Mouse (Mus musculus) adrenal gland, postnatal 36 days (tissue): ENCODE results near the gene Thsd4. TPM values are rescaled to one million over a fixed set of nuclear protein-coding genes. Genes with fewer than 3 reads are reported as not detected.

Experiments
- DNase-seq, 2 experiments: peaks; one replicate each; pipeline ENCODE4 v3.0.0; 2021; ENCODE audit warnings: mixed read lengths in 1 of 2
- total RNA-seq, 2 experiments: library from RNA; stranded (reverse); gene quantifications; 2 replicates each; pipeline ENCODE4 v1.2.3; 2021

The Thsd4 gene
- total RNA-seq, 2 experiments from 2014 or later, result 4.9 to 6.3 TPM

- no peak for DNase-seq
Measured at GRCm38 (mm10) chr9:60380550-60380949, 141.3 kb downstream of the Thsd4 start.

- DNase-seq, result no peak
Measured at GRCm38 (mm10) chr9:60378235-60378634, 143.6 kb downstream of the Thsd4 start.

- no peak for DNase-seq
Measured at GRCm38 (mm10) chr9:60373161-60373737, 148.6 kb downstream of the Thsd4 start.

GRCm38 (mm10) chr9:60368516-60368915 lies 153.3 kb downstream of the Thsd4 start:
- DNase-seq, result no peak

- peak; percentile 16 to 17 for DNase-seq
Measured at GRCm38 (mm10) chr9:60367617-60368305, 154.1 kb downstream of the Thsd4 start.

GRCm38 (mm10) chr9:60364166-60364781 lies 157.6 kb downstream of the Thsd4 start:
- no peak for DNase-seq

GRCm38 (mm10) chr9:60352351-60352750 lies 169.5 kb downstream of the Thsd4 start:
- DNase-seq, result no peak

GRCm38 (mm10) chr9:60351153-60351552 lies 170.7 kb downstream of the Thsd4 start:
- DNase-seq, result no peak

GRCm38 (mm10) chr9:60336147-60336546 lies 185.7 kb downstream of the Thsd4 start:
- DNase-seq, result no peak

GRCm38 (mm10) chr9:60335455-60335854 lies 186.4 kb downstream of the Thsd4 start:
- DNase-seq, result no peak

- DNase-seq, result no peak
Measured at GRCm38 (mm10) chr9:60329911-60330310, 191.9 kb downstream of the Thsd4 start.

- DNase-seq, result peak; percentile 66 to 78
Measured at GRCm38 (mm10) chr9:60324716-60325115, 197.1 kb downstream of the Thsd4 start.

GRCm38 (mm10) chr9:60323435-60323834 lies 198.4 kb downstream of the Thsd4 start:
- peak in 1 of 2 experiments; percentile 13 for DNase-seq

- no peak for DNase-seq
Measured at GRCm38 (mm10) chr9:60317291-60317690, 204.6 kb downstream of the Thsd4 start.

- DNase-seq, result peak in 1 of 2 experiments; percentile 9
Measured at GRCm38 (mm10) chr9:60316510-60316909, 205.3 kb downstream of the Thsd4 start.

- DNase-seq, result no peak
Measured at GRCm38 (mm10) chr9:60315533-60315932, 206.3 kb downstream of the Thsd4 start.

- DNase-seq, result no peak
Measured at GRCm38 (mm10) chr9:60313661-60314060, 208.2 kb downstream of the Thsd4 start.

GRCm38 (mm10) chr9:60312670-60313069 lies 209.2 kb downstream of the Thsd4 start:
- peak in 1 of 2 experiments; percentile 22 for DNase-seq

- no peak for DNase-seq
Measured at GRCm38 (mm10) chr9:60311594-60312128, 210.2 kb downstream of the Thsd4 start.

GRCm38 (mm10) chr9:60310741-60311317 lies 211.0 kb downstream of the Thsd4 start:
- DNase-seq, result no peak

GRCm38 (mm10) chr9:60309786-60310711 lies 211.8 kb downstream of the Thsd4 start:
- DNase-seq, result peak; percentile 77 to 79

- no peak for DNase-seq
Measured at GRCm38 (mm10) chr9:60308182-60308581, 213.7 kb downstream of the Thsd4 start.
